Mouse (Mus musculus) embryonic facial prominence, embryonic 13.5 days (tissue): ENCODE results near the gene Acer1. TPM values are rescaled to one million over a fixed set of nuclear protein-coding genes. Genes with fewer than 3 reads are reported as not detected.
A peak's percentile ranks its signal among the peaks of the same experiment; 100 is the strongest.

ENCODE experiments used
- ATAC-seq: fragments of 200-750 bp; cut with Nextera tagmentation; 2 replicates; pipeline ENCODE4 v1.8.0; 2017; ENCODE audit warnings: low read depth; ENCODE audit not compliant: insufficient number of reproducible peaks, insufficient read depth, low FRiP score, low TSS enrichment
- H3K27ac ChIP-seq: fragments of 300-500 bp; sonication (generic); 2 replicates; pipeline ENCODE4 v1.5.1; 2015; ENCODE audit warnings: moderate library complexity, mild to moderate bottlenecking, inconsistent platforms
- H3K27me3 ChIP-seq: fragments of 300-500 bp; sonication (generic); 2 replicates; pipeline ENCODE4 v1.6.1; 2015; ENCODE audit warnings: mild to moderate bottlenecking, inconsistent platforms
- H3K36me3 ChIP-seq: fragments of 300-500 bp; sonication (generic); 2 replicates; pipeline ENCODE4 v1.6.1; 2015; ENCODE audit warnings: mild to moderate bottlenecking, inconsistent platforms
- H3K4me1 ChIP-seq: fragments of 300-500 bp; sonication (generic); 2 replicates; pipeline ENCODE4 v1.6.1; 2015; ENCODE audit warnings: inconsistent platforms
- H3K4me2 ChIP-seq: fragments of 300-500 bp; sonication (generic); 2 replicates; pipeline ENCODE4 v1.6.1; 2015; ENCODE audit warnings: moderate library complexity, mild to moderate bottlenecking, inconsistent platforms
- H3K4me3 ChIP-seq: fragments of 300-500 bp; sonication (generic); 2 replicates; pipeline ENCODE4 v1.5.1; 2015; ENCODE audit warnings: mild to moderate bottlenecking, inconsistent platforms
- H3K9ac ChIP-seq: fragments of 300-500 bp; sonication (generic); 2 replicates; pipeline ENCODE4 v1.6.1; 2015; ENCODE audit warnings: mild to moderate bottlenecking, inconsistent platforms
- H3K9me3 ChIP-seq: fragments of 300-500 bp; sonication (generic); 2 replicates; pipeline ENCODE4 v1.6.1; 2016; ENCODE audit warnings: inconsistent platforms
- WGBS: fragments of 180-500 bp; shearing (Covaris S2); methylation state at CpG from one replicate; pipeline ENCODE4 v1.1.7; 2015; ENCODE audit warnings: mixed read lengths; 5-methylcytosine and 5-hydroxymethylcytosine counted together
- polyA plus RNA-seq: library from polyadenylated mRNA; unstranded; fragments of >200 nt; fragmentation: Nextera tagmentation; extraction: Ambion mirVana; gene quantifications from 2 replicates; pipeline ENCODE4 v1.2.1, GENCODE M21; 2015

The Acer1 gene
- polyA plus RNA-seq, 1 experiment from 2014 or later = 0.17 TPM

DNA sequence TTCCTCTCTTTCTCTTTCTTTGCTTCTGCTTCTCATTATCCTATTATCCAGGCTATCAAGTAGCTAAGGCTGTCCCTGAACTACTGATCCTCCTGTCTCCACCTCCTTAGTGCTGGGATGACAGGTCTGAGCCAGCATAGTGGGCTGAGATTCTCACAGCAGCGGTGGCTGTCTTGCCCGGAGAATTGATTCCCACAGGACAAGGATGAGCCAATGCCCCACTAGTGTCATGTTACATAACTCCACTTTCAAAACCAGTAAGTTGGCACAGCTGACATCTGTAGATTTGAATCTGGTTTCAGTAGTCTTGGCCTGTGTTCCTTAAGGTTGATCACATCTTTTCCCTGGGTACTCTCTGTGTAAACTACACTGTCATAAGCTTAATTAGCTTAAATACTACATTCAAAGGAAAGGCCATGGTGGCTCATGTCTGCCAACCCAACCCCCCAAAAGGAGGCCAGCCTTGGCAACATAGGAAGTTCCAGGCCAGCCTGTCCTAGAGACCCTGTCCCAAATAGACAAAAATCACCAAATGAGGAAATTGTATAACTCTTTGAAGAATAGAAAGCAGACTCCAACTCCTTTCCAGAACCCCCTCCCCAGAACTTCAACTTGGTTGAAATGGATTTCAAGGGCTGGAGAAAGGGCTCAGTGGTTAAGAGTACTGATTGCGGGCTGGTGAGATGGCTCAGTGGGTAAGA is 4.3 kb upstream of the Acer1 start:
- 69% methylated on average over 3 of the region's 3 CpGs for WGBS
- H3K4me2 ChIP-seq = no peak overlapping the region
- no peaks in the 10 kb centered on the region; the same call in 1 of the 2 replicates for H3K36me3 ChIP-seq
- no peaks in the 10 kb centered on the region for H3K9me3 ChIP-seq
- H3K27ac ChIP-seq = no peak overlapping the region
- no peaks in the 10 kb centered on the region for H3K27me3 ChIP-seq
- H3K4me1 ChIP-seq = peaks cover 6% of the 10 kb centered on the region
- H3K9ac ChIP-seq = no peak overlapping the region
- no peak for ATAC-seq
- H3K4me3 ChIP-seq = no peak overlapping the region

DNA sequence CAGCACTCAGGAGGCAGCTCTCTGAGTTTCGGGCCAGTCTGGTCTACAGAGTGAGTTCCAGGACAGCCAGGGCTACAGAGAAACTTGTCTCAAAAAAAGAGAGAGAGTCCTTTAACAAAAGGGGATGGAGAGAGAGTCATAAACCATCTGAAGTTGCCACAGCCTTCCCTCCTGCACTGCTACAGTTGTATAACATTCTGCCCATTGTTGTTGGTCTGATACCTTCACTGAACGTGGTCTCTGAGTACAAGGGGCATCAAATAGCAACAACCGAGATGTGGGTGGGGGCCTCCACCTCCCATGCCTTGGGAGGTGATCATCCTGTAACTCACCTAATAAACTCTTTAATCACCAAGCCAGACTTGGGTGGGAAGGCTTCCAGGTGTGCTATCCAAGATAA is 3.7 kb upstream of the Acer1 start:
- 71% methylated on average over 3 of the region's 3 CpGs for WGBS
- no peak for ATAC-seq
- Histone ChIP-seq H3K4me3 (no peak overlapping the region), H3K9me3 (no peaks in the 10 kb centered on the region), H3K27me3 (no peaks in the 10 kb centered on the region), H3K36me3 (no peaks in the 10 kb centered on the region), H3K27ac (no peak overlapping the region), H3K9ac (no peak overlapping the region), H3K4me1 (no peaks in the 10 kb centered on the region), H3K4me2 (no peak overlapping the region)

- Histone ChIP-seq H3K9me3 (no peaks in the 10 kb centered on the region), H3K36me3 (no peaks in the 10 kb centered on the region), H3K27ac (no peak overlapping the region), H3K4me2 (no peak overlapping the region), H3K4me1 (no peaks in the 10 kb centered on the region), H3K27me3 (no peaks in the 10 kb centered on the region), H3K9ac (no peak overlapping the region), H3K4me3 (no peak overlapping the region)
- ATAC-seq = no peak
- WGBS = 77% methylated on average over 9 of the region's 9 CpGs
Measured at GRCm38 (mm10) chr17:56984886-56985285, 3.0 kb upstream of the Acer1 start.

DNA sequence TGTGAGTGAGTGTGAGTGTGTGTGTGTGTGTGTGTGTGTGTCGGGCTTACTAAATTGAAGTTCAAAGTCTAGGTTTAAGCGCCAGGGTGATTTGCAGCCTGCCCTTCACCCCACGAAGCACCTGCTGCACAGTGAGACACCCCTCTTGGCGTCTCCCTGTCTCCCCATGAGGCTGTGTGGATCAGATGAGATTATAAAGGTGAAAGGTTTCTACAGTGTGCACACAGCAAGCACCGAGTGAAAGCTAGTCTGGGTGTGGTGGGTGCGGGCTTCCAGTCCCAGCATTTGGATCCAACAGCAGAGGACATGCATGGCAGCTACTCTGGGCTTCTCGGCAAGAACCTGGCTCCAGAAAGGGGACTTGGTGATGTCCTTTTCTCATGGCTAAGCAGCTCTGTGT is 877 bp downstream of the Acer1 start:
- no peak overlapping the region for H3K4me2 ChIP-seq
- WGBS = 68% methylated on average over 7 of the region's 7 CpGs

GRCm38 (mm10) chr17:56979524-56979923 is 2.4 kb downstream of the Acer1 start:
- ATAC-seq = no peak
- H3K9ac ChIP-seq = no peak overlapping the region
- 52% methylated on average over 4 of the region's 8 CpGs for WGBS
- no peaks in the 10 kb centered on the region for H3K9me3 ChIP-seq
- no peaks in the 10 kb centered on the region for H3K4me1 ChIP-seq
- no peak overlapping the region for H3K4me3 ChIP-seq
- H3K27ac ChIP-seq = no peak overlapping the region
- no peaks in the 10 kb centered on the region for H3K36me3 ChIP-seq
- no peak overlapping the region for H3K4me2 ChIP-seq
- no peaks in the 10 kb centered on the region for H3K27me3 ChIP-seq

More for the DNA sequence above, 877 bp downstream of the Acer1 start:
- ATAC-seq = no peak
- Histone ChIP-seq H3K36me3 (no peaks in the 10 kb centered on the region), H3K9me3 (no peaks in the 10 kb centered on the region), H3K4me3 (no peak overlapping the region), H3K9ac (no peak overlapping the region), H3K4me1 (no peaks in the 10 kb centered on the region), H3K27me3 (no peaks in the 10 kb centered on the region), H3K27ac (no peak overlapping the region)

DNA sequence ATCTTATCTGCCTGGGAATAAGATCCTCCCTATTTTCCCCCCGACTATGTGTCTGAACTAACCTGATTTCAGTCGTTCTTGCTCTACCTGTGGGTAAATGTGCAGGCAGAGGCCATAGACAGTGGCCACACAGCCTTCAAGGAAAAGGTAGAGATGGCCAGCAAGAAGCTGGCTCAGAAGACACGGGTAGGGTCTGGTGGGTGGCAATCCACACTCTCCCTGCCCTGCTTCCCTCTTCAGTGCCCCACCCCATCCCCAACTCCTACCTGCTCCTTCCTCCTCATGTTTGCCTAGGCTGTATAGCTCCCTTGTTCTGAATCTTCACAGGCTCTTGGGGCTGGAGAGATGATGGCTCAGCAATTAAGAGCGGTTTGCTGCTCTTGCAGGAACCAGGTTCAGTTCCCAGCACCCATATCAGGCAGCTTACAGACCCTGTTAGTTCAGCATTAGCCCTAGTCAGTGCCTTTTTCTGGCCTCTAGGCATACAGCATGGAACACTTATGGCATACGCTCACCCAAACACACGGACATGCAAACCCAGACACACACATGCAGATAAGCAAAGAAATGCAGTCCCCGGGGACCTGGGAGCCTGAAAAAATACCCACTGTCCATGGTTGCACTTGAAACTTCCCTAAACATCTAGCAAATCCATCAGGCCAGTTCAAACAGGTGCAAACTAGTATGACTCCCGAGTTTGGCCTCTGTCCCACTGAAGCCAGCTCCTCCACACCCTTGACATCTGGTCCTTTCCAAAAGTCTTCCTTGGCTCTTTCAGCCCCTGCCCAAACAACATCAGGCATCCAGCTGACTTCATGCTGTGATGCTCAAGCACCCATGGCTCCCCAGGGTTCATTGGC is 5.2 kb downstream of the Acer1 start:
- no peaks in the 10 kb centered on the region for H3K4me1 ChIP-seq
- H3K27ac ChIP-seq = no peak overlapping the region
- no peak overlapping the region for H3K4me2 ChIP-seq
- no peak overlapping the region for H3K4me3 ChIP-seq
- WGBS = 76% methylated on average over 8 of the region's 8 CpGs
- H3K36me3 ChIP-seq = no peaks in the 10 kb centered on the region
- H3K27me3 ChIP-seq = no peaks in the 10 kb centered on the region
- ATAC-seq = 0 out of 2 replicates have a peak, but pooled peaks have one; percentile 41
- H3K9me3 ChIP-seq = no peaks in the 10 kb centered on the region
- H3K9ac ChIP-seq = no peak overlapping the region

DNA sequence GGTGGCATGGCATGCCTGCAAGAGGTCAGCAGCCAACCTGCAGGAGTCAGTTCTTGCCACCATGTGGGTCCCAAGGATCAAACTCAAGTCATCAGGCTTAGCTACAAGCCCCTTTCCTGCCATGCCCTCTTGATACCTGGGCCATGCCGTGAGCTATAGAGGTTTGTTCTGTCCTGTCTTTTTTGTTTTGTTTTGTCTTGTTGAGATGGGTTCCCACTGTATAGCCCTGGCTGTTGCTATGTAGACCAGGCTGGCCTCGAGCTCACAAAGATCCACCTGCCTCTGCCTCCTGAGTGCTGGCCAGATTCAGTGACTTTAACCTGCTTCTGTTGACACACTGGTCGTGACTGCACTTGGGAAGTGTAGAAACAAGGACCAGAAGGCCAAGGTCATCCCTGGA is 6.5 kb downstream of the Acer1 start:
- WGBS = 64% methylated on average over 3 of the region's 3 CpGs
- Histone ChIP-seq H3K27ac (no peak overlapping the region), H3K27me3 (0 out of 2 replicates have a peak, but pooled peaks cover 4% of the 10 kb centered on the region), H3K4me1 (no peaks in the 10 kb centered on the region), H3K9ac (no peak overlapping the region), H3K4me3 (no peak overlapping the region), H3K9me3 (no peaks in the 10 kb centered on the region), H3K4me2 (no peak overlapping the region), H3K36me3 (no peaks in the 10 kb centered on the region)
- ATAC-seq = no peak

GRCm38 (mm10) chr17:56974708-56975240 is 7.2 kb downstream of the Acer1 start:
- H3K4me2 ChIP-seq = no peak overlapping the region
- H3K36me3 ChIP-seq = no peaks in the 10 kb centered on the region
- H3K9ac ChIP-seq = no peak overlapping the region
- H3K27me3 ChIP-seq = 0 out of 2 replicates have a peak, but pooled peaks cover 6% of the 10 kb centered on the region
- 69% methylated on average over 5 of the region's 5 CpGs for WGBS
- no peak overlapping the region for H3K4me3 ChIP-seq
- no peak for ATAC-seq
- H3K27ac ChIP-seq = no peak overlapping the region
- H3K4me1 ChIP-seq = no peaks in the 10 kb centered on the region
- no peaks in the 10 kb centered on the region for H3K9me3 ChIP-seq

DNA sequence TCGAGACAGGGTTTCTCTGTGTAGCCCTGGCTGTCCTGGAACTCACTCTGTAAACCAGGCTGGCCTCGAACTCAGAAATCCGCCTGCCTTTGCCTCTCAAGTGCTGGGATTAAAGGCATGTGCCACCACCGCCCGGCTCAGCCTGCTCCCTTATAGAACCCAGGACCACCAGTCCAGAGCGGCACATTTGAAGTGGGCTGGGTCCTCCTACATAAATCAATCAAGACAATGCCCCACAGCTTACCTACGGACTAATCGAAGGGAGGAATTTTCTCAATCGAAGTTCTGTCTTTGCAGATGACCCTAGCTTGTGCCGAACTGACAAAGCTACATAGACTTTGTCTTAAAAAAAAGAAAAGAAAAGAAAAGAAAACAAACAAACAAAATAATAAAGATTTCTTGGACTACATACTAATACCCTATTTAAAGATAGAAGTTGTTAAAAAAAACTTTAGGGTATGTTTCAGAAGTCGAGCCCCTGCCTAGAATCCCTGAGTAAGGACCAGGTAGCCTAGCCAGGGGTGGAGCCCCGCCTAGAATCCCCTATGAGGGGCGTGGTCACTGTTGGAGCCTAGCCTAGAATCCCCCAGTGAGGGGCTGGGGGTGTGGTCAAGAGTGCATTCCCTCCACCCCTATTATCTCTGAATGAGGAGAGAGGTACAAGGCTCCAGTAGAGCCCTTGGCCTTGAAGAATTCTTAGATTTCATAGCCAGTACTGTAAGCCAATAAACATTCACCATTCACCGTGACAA is 7.8 kb downstream of the Acer1 start:
- Histone ChIP-seq H3K4me1 (no peaks in the 10 kb centered on the region), H3K9ac (no peak overlapping the region), H3K36me3 (no peaks in the 10 kb centered on the region), H3K4me3 (no peak overlapping the region), H3K9me3 (no peaks in the 10 kb centered on the region), H3K27ac (no peak overlapping the region), H3K4me2 (no peak overlapping the region), H3K27me3 (0 out of 2 replicates have a peak, but pooled peaks cover 12% of the 10 kb centered on the region)
- ATAC-seq = no peak
- 64% methylated on average over 14 of the region's 14 CpGs for WGBS

GRCm38 (mm10) chr17:56970081-56970480 is 11.8 kb downstream of the Acer1 start:
- Histone ChIP-seq H3K4me1 (no peaks in the 10 kb centered on the region), H3K27me3 (0 out of 2 replicates have a peak, but pooled peaks cover 12% of the 10 kb centered on the region), H3K27ac (no peak overlapping the region), H3K4me2 (no peak overlapping the region), H3K4me3 (no peak overlapping the region), H3K9ac (no peak overlapping the region), H3K36me3 (no peaks in the 10 kb centered on the region), H3K9me3 (no peaks in the 10 kb centered on the region)
- WGBS = 66% methylated on average over 5 of the region's 5 CpGs
- no peak for ATAC-seq

GRCm38 (mm10) chr17:56969321-56969720 is 12.6 kb downstream of the Acer1 start:
- H3K4me1 ChIP-seq = no peaks in the 10 kb centered on the region
- no peak for ATAC-seq
- 73% methylated on average over 3 of the region's 3 CpGs for WGBS
- no peaks in the 10 kb centered on the region for H3K36me3 ChIP-seq
- H3K27me3 ChIP-seq = peaks cover 13% of the 10 kb centered on the region; the same call in 1 of the 2 replicates
- H3K4me3 ChIP-seq = no peak overlapping the region
- H3K4me2 ChIP-seq = no peak overlapping the region
- H3K9me3 ChIP-seq = no peaks in the 10 kb centered on the region
- H3K9ac ChIP-seq = no peak overlapping the region
- H3K27ac ChIP-seq = no peak overlapping the region
